Mouse (Mus musculus) left cerebral cortex, adult 2 months (tissue): ENCODE measurements at regions not wholly inside any gene's neighbourhood (a gene's known extent, or its start where the extent isn't known, plus 50 kb on each side); places are given as distances from the start of the nearest gene placed in this dataset.
A peak's percentile ranks its signal among the peaks of the same experiment; 100 is the strongest.

Experiments
- DNase-seq, 2 experiments: peaks; one replicate each; pipeline ENCODE4 v3.0.0; 2021 to 2022; ENCODE audit warnings: low spot score in 2 of 2, mixed read lengths in 1 of 2; ENCODE audit errors: extremely low spot score in 1 of 2
- H3K27ac ChIP-seq: fragments of 200-600 bp; 2 replicates; pipeline ENCODE4 v1.8.1; 2022
- H3K4me3 ChIP-seq: fragments of 200-600 bp; 2 replicates; pipeline ENCODE4 v1.8.1; 2022
- CTCF ChIP-seq: fragments of 200-600 bp; IDR thresholded peaks from 2 replicates; pipeline ENCODE4 v1.8.1; 2022; ENCODE audit warnings: antibody characterized with exemption, mild to moderate bottlenecking, moderate library complexity
- intact Hi-C: fragments of 180-260 bp; cut with DNase I; formaldehyde crosslinking; loops from one replicate; pipeline ENCODE4 v1.15.1; 2025

DNA sequence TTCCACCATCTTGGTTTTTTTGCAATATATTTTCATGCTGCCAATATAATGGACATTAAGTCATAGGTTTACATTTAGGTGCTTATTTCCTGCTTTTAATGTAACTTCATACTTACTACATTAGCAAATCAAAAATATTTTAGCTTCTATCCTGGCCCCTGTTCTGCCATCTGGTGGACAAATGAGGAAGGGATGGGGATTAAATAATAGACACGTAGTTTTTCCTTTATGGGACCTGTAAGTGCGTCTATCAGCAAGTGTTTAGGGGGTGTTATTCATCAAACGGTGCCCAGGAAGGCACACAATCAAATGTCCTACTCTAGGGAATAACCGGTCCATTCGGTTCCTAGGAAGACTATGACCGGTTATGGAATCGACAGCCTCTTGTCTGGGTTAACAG lies 160.6 kb upstream of the Ccdc122 start:
- intact Hi-C loops: loop anchor here (2.0 to 5.0 kb wide), 3 partner anchors 57 to 319 kb away; partner anchors contain the start of gene Serp2
- peak; percentile 88 for TF ChIP-seq CTCF
- DNase-seq: peak; percentile 51 to 55
- no peak overlapping the region for H3K4me3 ChIP-seq
- 0 out of 2 replicates have a peak overlapping the region, but pooled peaks have one; percentile 13 for H3K27ac ChIP-seq

- DNase-seq: no peak
- intact Hi-C loops: loop anchor here (1.0 to 5.0 kb wide), 4 partner anchors 111 to 372 kb away; partner anchors contain the start of gene Serp2
- no peak overlapping the region for H3K4me3 ChIP-seq
- H3K27ac ChIP-seq: peak overlapping the region; percentile 69
- no peak for TF ChIP-seq CTCF
Measured at GRCm38 (mm10) chr14:76875266-76875900, 161.2 kb upstream of the Ccdc122 start.

DNA sequence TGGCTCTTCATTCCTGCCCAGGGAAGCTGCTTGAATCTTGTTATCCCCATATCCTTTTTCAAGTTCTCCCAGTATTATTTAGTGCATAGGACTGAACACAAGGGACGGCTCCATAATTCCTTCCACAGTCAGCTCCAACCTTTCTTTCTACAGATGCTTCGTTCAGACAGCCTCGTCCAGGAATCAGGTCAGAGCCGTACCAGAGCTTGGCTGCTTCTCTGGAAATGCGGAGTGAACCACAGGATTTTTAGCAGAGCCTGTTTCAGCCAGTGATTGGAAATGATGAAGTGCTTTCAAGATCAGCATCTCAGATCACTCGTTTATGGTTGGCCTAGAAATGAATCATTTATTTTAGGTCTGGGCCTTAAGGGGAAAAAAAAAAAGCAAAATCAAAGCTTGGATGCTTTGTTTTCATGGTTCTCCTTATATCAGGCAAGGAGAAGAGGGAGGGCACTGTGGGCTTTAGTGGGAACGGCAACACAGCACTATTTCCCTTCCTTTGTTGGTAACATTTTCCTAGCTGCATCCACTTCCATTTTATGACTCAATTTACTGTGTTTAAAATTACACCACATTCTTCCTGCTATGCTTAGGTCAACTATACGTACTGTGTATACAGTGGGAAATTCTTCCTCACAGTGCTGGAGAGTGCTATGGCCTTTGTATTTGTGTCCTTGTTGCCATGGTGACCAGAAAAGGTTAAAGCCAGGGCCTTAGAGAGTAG lies 161.9 kb upstream of the Ccdc122 start:
- no peak overlapping the region for H3K4me3 ChIP-seq
- H3K27ac ChIP-seq: peak overlapping the region; percentile 69
- no peak for TF ChIP-seq CTCF
- no peak for DNase-seq
- intact Hi-C loops: loop anchor here (1.0 to 5.0 kb wide), 4 partner anchors 110 to 371 kb away; partner anchors contain the start of gene Serp2

- TF ChIP-seq CTCF: no peak
- Histone ChIP-seq H3K27ac (peak overlapping the region; percentile 80; the same call in 1 of the 2 replicates), H3K4me3 (no peak overlapping the region)
- intact Hi-C loops: loop anchor here (2.0 kb wide), 1 partner anchor 109 kb away; no protein-coding TSS in a partner anchor
- DNase-seq: no peak
Measured at GRCm38 (mm10) chr14:76873684-76874083, 162.9 kb upstream of the Ccdc122 start.

DNA sequence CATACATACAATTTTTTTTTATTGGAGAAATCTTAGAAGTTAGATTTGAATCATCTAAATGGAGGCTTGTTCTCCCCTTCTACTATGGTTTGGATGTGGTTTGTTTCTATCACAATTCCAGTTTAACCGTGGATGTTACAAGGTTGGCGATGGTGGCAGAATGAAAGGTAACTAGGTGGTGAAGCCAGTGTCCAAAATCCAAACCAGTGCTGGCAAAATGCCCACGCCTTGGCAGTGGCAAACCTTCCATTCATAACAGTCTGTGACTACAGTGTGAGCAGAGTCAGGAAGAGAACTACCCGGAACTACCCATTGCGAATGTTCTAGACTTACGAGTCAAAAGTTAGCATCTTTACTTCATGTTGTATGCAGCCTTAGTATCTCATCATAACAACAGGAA lies 163.6 kb upstream of the Ccdc122 start:
- Histone ChIP-seq H3K4me3 (no peak overlapping the region), H3K27ac (peak overlapping the region; percentile 80)
- TF ChIP-seq CTCF: no peak
- intact Hi-C loops: no loop called here
- DNase-seq: no peak

DNA sequence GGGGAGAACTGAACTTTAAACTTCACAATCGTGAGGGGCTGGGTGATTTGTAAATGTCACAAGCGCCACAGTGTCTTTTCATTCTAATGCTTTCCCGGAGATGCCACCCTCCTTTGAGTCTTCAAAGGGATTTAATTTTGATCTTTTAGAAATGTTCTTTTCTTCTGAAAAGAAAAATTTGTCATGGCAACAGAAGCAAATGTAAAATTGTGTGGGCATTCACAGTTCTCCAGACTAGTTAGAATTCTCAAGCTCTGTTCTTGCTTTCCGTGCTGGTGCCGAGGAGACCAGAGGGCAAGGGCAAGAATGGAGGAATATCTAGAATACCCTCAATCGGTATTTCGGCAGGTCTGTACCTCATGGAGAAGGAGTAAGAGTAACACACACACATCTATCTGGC lies 164.1 kb upstream of the Ccdc122 start:
- H3K27ac ChIP-seq: peak overlapping the region; percentile 80
- TF ChIP-seq CTCF: no peak
- DNase-seq: no peak
- H3K4me3 ChIP-seq: no peak overlapping the region
- intact Hi-C loops: no loop called here

GRCm38 (mm10) chr14:76868831-76869230 lies 167.7 kb upstream of the Ccdc122 start:
- no peak for DNase-seq
- intact Hi-C loops: no loop called here
- TF ChIP-seq CTCF: no peak; the same call in 1 of the 2 replicates
- Histone ChIP-seq H3K27ac (no peak overlapping the region), H3K4me3 (no peak overlapping the region)

DNA sequence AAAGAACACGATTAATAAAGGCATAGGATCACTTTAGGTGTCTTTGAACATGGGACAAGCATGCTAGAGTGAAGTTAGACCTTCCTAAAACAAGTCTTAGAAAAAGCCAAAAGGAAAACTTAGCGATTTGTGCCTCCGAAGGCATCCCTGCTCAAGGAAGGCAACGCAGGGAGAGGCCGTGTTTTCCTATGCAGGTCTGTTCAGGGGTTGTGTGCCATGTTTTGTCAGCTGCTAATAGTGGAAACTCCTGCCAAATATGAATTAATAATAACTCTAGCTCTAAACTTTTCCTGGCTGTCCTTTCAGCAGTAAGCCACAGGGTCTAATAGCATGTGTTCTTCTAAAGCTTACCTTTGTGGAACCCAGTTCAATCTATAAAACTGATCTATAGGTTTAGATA lies 168.4 kb upstream of the Ccdc122 start:
- Histone ChIP-seq H3K27ac (no peak overlapping the region), H3K4me3 (no peak overlapping the region)
- TF ChIP-seq CTCF: no peak
- intact Hi-C loops: no loop called here
- no peak for DNase-seq

DNA sequence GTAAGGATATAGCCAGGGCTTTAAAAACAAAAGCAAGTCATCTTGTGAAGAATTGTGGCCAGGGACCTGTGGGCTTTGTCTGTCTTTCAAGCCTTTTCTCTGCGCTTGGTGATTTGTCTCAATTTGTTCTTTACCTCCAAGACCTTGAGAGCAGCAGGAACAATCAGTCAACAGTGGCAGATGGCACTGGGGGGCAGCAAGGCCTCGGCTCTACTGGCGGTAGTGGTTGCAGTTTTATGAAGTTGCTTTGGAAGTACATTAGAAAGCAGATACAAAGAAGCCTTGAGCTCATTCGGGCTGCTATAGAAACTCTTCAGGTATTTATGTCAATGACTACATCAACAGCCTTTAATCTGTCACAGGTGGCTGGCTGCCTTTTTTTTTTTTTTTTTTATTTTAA lies 171.9 kb upstream of the Ccdc122 start:
- DNase-seq: no peak
- TF ChIP-seq CTCF: no peak
- intact Hi-C loops: no loop called here
- Histone ChIP-seq H3K27ac (no peak overlapping the region), H3K4me3 (no peak overlapping the region)

DNA sequence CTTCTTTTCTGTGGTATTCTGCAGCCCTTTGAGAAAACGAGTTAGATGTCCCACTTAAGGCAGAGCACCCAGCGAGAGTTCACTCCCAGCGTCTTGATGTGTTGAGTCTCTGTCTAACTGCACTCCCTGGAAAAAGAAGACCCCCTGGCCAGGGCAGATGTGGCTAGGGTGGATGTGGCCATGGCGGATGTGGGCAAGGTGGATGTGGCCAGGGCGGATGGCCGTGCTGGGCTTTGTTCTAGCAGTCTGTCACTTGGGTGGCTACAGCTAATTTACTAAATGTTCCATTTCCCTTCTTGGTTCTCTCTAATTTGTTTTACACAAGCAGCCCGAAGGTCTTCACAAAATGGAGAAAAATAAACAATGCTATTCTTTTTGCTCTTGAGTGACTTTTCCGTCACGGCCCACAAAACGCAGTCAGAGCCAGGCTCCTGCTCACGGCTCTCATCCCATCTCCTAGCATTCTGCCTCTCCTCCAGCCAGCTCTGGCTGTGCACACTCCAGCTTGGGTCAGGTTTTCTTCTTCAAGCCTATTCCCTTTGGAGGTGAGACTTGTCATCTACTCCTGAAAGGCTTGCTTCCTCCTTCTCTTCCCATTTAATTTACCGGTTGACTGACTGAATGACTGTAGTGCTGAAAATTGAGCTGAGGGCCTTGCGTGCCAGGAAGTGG lies 173.4 kb upstream of the Ccdc122 start:
- DNase-seq: no peak
- intact Hi-C loops: no loop called here
- H3K27ac ChIP-seq: no peak overlapping the region
- no peak overlapping the region for H3K4me3 ChIP-seq
- TF ChIP-seq CTCF: no peak

GRCm38 (mm10) chr14:76858396-76858795 lies 178.2 kb upstream of the Ccdc122 start:
- no peak for DNase-seq
- no peak for TF ChIP-seq CTCF
- intact Hi-C loops: no loop called here
- Histone ChIP-seq H3K27ac (no peak overlapping the region), H3K4me3 (no peak overlapping the region)

- no peak for DNase-seq
- intact Hi-C loops: no loop called here
- TF ChIP-seq CTCF: no peak
- H3K27ac ChIP-seq: no peak overlapping the region
- no peak overlapping the region for H3K4me3 ChIP-seq
Measured at GRCm38 (mm10) chr14:76857196-76857773, 179.3 kb upstream of the Ccdc122 start.
